Mouse (Mus musculus) thymus, postnatal 10 days (tissue): Measurements from ENCODE around the gene Lrrc37a.
"Not testable (repeated sequence)": the region's sequence is repeated elsewhere in the genome, so short reads cannot be mapped to it uniquely, and the experiment has no call there.

Source experiments
- DNase-seq, 2 experiments: peaks; one replicate each; pipeline ENCODE4 v3.0.0; 2021; ENCODE audit warnings: low spot score in 2 of 2

The Lrrc37a gene

DNA sequence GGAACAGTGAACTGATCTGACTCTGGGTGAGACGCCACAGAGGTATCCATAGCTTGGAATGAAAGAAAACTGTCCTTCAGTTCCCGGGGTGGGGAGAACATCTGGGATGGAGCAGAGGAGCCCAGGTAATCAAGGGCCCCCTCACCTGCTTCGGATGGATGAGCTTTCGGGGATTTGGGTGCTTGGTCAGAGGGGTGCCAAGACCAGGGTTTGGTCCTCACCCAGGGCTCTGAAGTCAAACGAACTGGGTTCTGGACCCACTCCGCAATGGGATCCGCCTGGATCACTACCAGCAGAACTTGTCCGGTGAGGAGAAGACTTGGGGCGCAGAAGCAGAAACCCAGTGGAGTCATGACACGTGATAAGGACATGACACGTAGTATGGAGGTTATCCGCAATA, at the start of gene Lrrc37a:
TSS of gene Lrrc37a (minus strand) at position 101 of the 400 bp plus-strand sequence.
- DNase-seq: no peak

DNA sequence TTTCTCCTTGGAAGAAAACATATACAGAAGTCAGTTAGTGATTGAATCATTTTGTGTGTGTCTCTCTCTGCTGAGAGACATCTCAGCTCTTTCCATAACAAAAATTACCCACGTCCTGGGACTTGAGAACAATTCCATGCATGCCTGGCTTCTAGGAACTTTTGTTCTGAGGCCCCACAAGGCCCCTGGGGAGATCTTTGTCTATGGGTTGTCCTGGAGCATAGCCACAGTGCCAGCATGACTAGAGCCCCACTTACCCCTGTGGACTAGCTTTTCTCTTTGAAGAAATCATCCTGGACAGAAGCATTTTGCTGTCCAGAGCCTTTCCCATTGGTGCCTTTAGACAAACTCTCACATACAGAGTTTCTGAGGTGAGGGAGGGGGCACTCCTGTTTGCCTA, 30.6 kb upstream of the Lrrc37a start:
- DNase-seq: not testable (repeated sequence)

DNA sequence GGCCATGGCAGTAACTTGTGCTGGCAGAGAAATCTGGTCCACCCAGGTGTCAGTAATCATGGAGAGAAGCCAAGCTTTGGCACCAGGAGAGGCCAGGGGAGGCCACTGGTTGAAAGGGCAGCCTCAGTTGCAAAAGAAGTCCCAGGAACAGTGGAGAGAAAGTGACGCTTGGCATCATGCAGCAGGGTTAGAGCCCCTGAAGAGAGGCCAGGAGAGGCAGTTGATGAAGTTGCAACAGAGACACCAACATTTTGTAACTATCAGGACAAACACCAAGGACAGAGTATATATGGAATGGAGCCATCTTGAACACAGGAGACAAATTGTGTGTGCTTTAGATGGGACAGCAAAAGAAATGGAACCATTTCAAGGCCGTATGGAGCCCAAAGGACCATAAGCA, 7.7 kb upstream of the Lrrc37a start:
- no peak for DNase-seq

GRCm38 (mm10) chr11:103464443-103464842, 40.0 kb downstream of the Lrrc37a start:
- peak in 1 of 2 experiments; percentile 10 for DNase-seq

DNA sequence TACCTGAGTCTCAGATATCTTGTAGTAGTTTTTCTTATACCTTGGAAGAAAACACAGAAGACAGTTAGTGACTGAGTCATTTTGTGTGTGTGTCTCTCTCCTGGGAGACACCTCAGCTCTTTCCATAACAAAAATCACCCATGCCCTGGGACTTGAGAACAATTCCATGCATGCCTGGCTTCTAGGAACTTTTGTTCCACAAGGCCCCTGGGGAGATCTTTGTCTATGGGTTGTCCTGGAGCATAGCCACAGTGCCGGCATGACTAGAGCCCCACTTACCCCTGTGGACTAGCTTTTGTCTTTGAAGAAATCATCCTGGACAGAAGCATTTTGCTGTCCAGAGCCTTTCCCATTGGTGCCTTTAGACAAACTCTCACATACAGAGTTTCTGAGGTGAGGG, 53.3 kb downstream of the Lrrc37a start:
- not testable (repeated sequence) for DNase-seq

- not testable (repeated sequence) for DNase-seq
Measured at GRCm38 (mm10) chr11:103449721-103450120, 54.7 kb downstream of the Lrrc37a start.

DNA sequence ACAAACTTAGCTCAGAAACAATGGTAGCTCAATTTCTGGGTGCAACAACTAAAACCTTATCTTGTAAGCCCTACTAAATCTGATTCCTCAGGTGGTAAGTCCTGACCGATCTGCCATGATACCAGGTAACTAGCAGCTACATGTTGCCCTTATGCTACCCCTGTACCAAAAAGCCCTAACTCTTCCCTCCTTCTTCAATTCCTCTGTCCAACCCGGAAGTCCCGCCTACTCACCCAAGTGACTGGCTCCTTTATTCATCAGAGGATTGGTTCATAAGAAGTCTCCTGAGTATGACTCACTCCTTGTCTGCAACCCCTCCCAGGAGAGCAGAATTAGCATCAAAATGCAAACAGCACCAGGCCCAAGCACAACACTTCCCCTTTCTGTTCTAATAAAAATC, 60.7 kb downstream of the Lrrc37a start:
- DNase-seq: no peak

GRCm38 (mm10) chr11:103436282-103436681, 68.1 kb downstream of the Lrrc37a start:
- DNase-seq: no peak

- DNase-seq: peak in 1 of 2 experiments; percentile 7
Measured at GRCm38 (mm10) chr11:103425031-103425430, 79.4 kb downstream of the Lrrc37a start.

- DNase-seq: no peak
Measured at GRCm38 (mm10) chr11:103419667-103420066, 84.7 kb downstream of the Lrrc37a start.

DNA sequence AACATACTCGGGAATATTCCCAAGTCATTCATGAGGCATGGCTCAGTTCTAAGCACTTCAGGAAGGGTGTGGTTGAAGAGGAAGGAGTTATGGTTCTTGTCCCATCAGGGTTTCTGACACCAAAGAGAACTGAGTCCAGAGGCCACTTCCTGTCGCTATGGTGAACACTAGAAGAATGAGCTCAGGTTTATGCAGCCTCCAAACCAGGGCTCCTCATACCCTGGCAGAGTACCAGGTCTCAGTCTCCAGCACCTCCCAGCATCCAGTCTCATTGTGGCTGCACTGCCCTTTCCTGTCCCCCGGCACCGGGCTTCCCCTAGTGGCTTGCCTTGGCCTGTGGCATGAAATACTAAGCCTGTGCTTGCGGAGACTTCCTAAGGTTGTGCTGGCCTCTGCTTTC, 85.2 kb downstream of the Lrrc37a start:
- DNase-seq: no peak

DNA sequence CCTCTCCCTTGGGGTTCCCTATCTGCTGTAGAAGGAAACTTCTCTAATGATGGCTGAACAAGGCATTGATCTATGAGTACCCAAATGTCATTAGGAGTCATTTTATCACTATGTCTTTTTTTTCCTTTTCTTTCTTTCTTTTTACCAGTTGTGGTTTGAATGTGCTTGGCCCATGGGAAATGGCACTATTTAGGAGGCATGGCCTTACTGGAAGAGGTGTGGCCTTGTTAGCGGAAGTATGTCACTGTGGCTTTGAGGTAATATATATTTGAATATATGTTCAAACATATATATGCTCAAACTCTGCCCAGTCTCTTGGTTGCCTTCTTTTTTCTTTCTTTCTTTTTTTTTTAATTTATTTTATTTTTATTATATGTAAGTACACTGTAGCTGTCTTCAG, 90.9 kb downstream of the Lrrc37a start:
- DNase-seq: no peak

DNA sequence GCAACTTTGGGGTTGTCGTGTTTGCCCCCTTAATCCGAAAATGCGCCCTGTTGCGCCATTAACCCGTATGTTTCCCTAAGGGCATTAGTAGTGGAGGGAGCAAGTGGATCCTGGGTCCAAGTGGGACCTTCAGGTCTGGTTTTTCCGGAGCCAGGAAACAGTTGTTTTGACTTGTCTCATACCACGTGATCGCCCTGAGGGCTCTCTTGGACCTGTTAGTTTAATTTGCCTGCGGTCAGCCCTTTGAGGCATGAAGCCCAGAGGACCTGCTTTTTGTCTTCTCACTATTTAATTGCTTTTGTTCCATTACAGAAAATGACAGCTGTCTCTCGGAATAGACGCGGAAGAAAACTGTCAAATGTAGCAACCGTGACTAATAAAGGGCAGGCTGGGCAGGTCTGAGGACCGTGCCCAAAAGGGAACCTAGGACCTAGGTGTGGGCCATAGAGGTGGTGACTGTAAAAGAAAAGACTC, 91.4 kb downstream of the Lrrc37a start:
- no peak for DNase-seq

DNA sequence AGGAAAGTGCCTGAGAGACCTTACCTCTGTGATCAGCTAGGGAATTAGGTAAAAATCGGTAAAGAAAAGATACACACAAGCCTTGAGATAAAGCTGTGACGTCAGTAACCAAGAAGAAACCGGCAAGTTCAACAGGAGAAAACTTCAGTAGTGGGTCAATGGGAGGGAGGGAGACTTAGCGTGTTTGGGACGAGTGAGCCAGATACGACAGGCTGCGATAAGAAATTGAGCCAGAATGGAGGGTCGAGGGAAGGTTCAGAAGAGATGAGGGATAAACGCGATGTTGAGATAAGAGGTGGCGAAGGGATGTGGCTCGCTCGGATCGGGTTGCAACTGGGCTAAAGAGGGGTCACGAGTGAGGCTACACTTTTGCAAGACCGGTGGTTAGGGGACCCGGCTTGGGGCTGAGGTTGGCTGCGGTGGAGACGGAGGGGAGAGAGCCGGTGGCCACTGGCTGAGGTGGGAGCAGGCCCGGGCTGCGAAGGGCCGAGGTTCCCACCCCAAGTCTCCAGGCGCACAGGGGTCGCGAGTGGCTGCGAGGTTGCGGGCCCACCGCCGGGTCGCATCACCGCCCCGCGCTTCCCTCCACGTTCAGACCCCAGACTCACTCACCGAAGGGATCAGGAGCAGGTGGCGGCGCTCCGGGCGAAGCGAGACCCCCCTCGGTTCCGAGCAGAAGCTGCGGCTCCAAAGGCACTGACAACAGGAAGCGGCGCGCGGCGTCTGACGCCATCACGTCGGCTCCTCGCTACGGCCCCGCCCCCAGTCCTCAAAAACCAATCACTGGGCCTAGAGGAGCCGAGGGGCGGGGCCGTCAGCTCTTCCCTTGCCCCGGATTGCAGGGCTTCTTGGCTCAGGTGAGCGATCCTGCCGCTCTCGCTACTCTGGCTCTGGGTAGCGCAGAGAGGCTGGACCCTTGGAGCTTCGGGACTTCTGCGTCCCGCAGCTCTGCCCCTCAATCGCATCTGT, 92.1 kb downstream of the Lrrc37a start, which contains the start of gene Plekhm1:
TSS of gene Plekhm1 (minus strand) at position 707 of the 969 bp plus-strand sequence.
- DNase-seq: peak; percentile 92 to 96

DNA sequence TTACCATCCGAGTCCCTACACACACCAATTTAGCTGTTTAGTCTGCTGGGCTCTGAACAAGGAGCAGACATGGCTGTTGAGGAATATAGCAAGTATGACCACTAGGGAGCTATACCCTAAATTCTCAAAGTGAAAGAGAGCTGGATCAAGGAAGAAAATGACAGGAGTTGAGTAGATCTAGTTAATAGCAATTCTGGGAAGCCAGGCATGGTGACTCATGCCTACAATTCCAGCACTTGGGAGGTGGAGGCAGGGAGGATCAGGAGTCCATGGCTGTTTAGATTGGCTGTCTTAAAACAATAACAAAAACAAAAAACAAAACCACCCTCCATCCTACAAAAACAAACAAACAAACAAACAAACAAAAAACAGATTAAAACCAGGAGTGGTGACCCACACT, 93.1 kb downstream of the Lrrc37a start:
- no peak for DNase-seq

GRCm38 (mm10) chr11:103408880-103409279, 95.5 kb downstream of the Lrrc37a start:
- no peak for DNase-seq

- DNase-seq: not testable (repeated sequence)
Measured at GRCm38 (mm10) chr11:103407136-103407535, 97.3 kb downstream of the Lrrc37a start.

- DNase-seq: no peak
Measured at GRCm38 (mm10) chr11:103406551-103406950, 97.8 kb downstream of the Lrrc37a start.

DNA sequence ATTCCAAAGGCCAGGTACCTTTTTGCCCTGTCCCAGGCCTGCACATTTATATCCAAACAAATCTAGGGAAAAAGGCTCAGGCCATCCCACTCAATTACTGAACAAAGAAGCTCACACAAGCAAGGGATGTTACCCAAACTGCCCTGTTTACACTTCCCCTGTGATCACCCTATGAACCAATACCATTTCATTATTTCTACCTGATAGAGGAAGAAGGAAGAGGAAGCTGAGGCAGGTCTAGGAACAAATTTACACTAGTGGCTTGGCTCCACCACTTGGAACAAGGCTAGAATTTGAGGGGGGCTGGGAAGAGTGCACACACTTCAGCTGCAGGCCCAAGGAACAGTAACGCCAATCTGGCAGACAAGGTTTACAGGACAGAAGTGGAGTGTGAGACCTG, 98.6 kb downstream of the Lrrc37a start:
- DNase-seq: no peak

DNA sequence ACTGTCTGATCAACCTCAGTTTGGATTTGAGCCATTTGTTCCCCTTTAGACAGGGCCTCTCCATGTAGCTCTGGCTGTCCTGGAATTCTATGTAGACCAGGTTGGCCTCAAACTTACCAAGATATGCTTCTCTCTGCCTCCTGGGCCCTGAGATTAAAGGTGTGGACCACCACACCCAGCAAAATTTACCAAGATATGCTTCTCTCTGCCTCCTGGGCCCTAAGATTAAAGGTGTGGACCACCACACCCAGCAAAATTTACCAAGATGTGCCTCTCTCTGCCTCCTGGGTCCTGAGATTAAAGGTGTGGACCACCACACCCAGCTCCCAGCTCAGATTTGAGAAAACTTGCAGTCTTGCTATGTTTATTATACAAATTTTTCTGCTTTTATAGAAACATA, 99.8 kb downstream of the Lrrc37a start:
- DNase-seq: no peak

DNA sequence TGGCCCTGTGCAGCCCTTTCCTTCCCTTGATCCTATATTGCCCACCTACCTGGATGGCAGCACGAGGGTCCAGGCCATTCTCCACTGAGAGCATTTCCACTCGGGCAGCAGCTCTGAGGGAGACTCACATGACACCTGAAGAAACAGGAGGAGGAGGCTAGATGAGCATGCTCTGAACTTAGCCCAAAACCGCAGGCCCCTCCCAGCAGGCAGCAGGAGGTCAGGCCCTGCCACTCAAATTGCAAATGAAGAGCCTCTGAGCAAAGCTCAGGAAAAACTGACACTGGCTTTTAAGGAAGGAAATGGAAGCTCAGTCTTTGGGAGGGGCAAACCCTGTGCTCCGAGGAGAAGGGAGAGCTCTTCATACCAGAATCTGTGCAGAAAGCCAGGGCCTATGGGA, 100.6 kb downstream of the Lrrc37a start:
- no peak for DNase-seq

DNA sequence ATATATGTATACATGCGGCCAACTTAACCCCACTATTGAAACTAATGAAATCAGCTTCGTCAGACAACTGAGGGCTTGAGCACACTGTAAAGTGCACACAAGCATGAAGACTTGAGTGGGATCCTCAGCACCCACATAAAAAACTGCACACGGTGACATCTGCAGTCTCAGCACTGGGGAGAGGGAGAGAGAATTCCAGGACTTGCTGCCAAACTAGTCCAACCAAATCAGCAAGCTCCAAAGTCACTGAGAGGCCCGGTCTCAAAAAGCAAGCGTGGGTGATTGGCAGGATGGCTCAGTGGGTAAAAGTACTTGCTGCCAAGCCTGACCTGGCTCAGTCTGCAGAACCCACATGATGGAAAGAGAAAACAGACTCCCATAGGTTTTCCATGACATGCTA, 101.7 kb downstream of the Lrrc37a start:
- no peak for DNase-seq

DNA sequence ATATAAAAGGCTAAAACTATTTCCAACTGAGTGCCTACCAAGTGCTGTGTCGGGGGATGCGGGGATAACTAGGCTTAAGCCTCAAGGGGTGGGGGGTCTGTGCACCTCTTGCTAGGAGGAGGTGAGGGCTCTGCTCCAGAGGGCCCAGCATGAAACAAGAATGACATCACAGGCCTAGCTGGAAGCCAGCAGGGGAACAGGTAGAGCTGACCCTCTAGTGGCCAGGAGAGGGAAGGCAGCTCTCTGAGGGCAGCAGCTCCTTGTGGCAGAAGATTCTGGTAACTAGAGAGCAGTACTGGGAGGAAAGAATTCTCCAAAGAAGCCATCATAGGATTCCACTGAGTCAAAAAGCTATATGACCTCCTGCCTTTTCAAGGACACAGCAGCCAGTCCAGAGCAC, 102.2 kb downstream of the Lrrc37a start:
- DNase-seq: peak; percentile 50 to 64
